Mouse (Mus musculus) layer of hippocampus, adult 8-10 months (tissue): ENCODE measurements around the gene Apobec4. TPM values are rescaled to one million over a fixed set of nuclear protein-coding genes. Genes with fewer than 3 reads are reported as not detected.

ENCODE experiments used
- DNase-seq, 2 experiments: peaks; one replicate each; pipeline ENCODE4 v3.0.0; 2022; ENCODE audit warnings: low spot score in 2 of 2
- total RNA-seq, 4 experiments: library from RNA; stranded (reverse); gene quantifications; 2 replicates each; pipeline ENCODE4 v1.2.4; 2022

Apobec4 gene
- total RNA-seq, 4 experiments from 2014 or later: not detected

GRCm38 (mm10) chr1:152799897-152800296 is 49.5 kb downstream of the Apobec4 start, which contains the start of gene Ncf2:
Gene Ncf2 (plus strand): TSS chr1:152800194.
- DNase-seq: no peak

GRCm38 (mm10) chr1:152800633-152801176 is 50.4 kb downstream of the Apobec4 start:
- DNase-seq: no peak

GRCm38 (mm10) chr1:152804907-152805306 is 54.6 kb downstream of the Apobec4 start:
- DNase-seq: no peak

Other genes with a start within 250 kb of the Apobec4 start
- gene Rgl1, start 15.8 kb downstream of the Apobec4 start, total RNA-seq: 100 to 1,000 TPM; 109 to 161 (median 127) TPM
- gene Arpc5, start 16.0 kb downstream of the Apobec4 start, total RNA-seq: 100 to 1,000 TPM; 167 to 172 (median 171) TPM
- 10 to 100 TPM in 2 of 4 experiments, 1 to 10 TPM in 2; 2.0 to 20.9 (median 11.6) TPM for gene Ncf2, start 49.6 kb downstream of the Apobec4 start, total RNA-seq
- gene Smg7, start 152.1 kb downstream of the Apobec4 start, total RNA-seq: 100 to 1,000 TPM in 2 of 4 experiments, 10 to 100 TPM in 2; 79.1 to 117 (median 92.9) TPM
- gene Nmnat2, start 204.4 kb downstream of the Apobec4 start, total RNA-seq: 100 to 1,000 TPM; 137 to 148 (median 140) TPM